Mouse (Mus musculus): ENCODE data around the gene 1110032A03Rik.
A peak's percentile ranks its signal among the peaks of the same experiment; 100 is the strongest.

GRCm38 (mm10) chr9:50763331-50763730, 12.0 kb downstream of the 1110032A03Rik start:
- TF ChIP-seq POLR2A (IDR thresholded peaks at IDR 0.05; ENCODE audit: borderline replicate concordance, extremely low read depth, insufficient read depth, insufficient read length, poor library complexity, severe bottlenecking) (no peak), CTCF (IDR thresholded peaks at IDR 0.05; ENCODE audit: borderline replicate concordance, extremely low read depth, insufficient read depth, insufficient read length) (peak; percentile 62; the same call in 1 of the 2 replicates)
